In the genomic region with DNA sequence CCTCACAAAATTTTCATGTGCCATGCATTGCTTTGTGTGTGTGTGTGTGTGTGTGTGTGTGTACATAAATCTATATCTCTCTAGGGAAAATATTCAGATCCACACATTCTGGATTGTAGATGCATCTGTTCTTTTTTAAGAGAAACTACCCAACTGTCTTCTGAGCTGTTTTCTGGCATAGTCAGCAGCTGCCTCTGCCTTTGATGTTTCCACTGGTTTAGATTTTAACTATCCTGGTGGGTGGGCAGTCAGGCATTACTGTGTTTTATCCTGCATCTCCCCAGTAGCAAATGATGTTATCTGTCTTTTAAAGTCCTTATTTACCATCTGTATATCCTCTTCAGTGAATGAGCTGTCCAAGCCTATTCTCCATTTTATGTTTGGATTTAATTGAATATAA, we compare ENCODE assay signal across 26 mouse cellular contexts.
"Had no signal": no experiment of that assay in that cellular context is flagged by ENCODE, and none has a peak within 500 bp of the region (broad histone marks: within the 10 kb centered on the region; RNA-seq: fewer than 3 reads in every experiment).

No protein-coding gene starts in this region.

- H3K36me3 ChIP-seq: heart, embryonic 10.5 days; heart, embryonic 12.5 days; hindbrain, embryonic 10.5 days; hindbrain, embryonic 13.5 days; hindbrain, embryonic 15.5 days; limb, embryonic 10.5 days; limb, embryonic 12.5 days; liver, embryonic 13.5 days; liver, embryonic 15.5 days had no signal

- H3K4me1 ChIP-seq: heart, embryonic 10.5 days; heart, embryonic 12.5 days; hindbrain, embryonic 10.5 days; hindbrain, embryonic 13.5 days; hindbrain, embryonic 15.5 days; limb, embryonic 10.5 days; liver, embryonic 13.5 days; liver, embryonic 15.5 days had no signal

- H3K9ac ChIP-seq: heart, embryonic 12.5 days; hindbrain, embryonic 13.5 days; hindbrain, embryonic 15.5 days; limb, embryonic 12.5 days; liver, embryonic 13.5 days; liver, embryonic 15.5 days had no signal

- H3K4me3 ChIP-seq: gastrocnemius, adult 2 months; heart, embryonic 10.5 days; heart, embryonic 12.5 days; hindbrain, embryonic 10.5 days; hindbrain, embryonic 13.5 days; hindbrain, embryonic 15.5 days; left cerebral cortex, adult 2 months; limb, embryonic 10.5 days; limb, embryonic 12.5 days; liver, embryonic 13.5 days; liver, embryonic 15.5 days had no signal

- H3K27ac ChIP-seq: gastrocnemius, adult 2 months; heart, embryonic 10.5 days; hindbrain, embryonic 10.5 days; hindbrain, embryonic 13.5 days; hindbrain, embryonic 15.5 days; hindbrain, postnatal 0 days; left cerebral cortex, adult 2 months; limb, embryonic 10.5 days; limb, embryonic 12.5 days; liver, embryonic 13.5 days; liver, embryonic 15.5 days had no signal

- H3K4me2 ChIP-seq: heart, embryonic 12.5 days; hindbrain, embryonic 13.5 days; hindbrain, embryonic 15.5 days; limb, embryonic 12.5 days; liver, embryonic 11.5 days; liver, embryonic 13.5 days; liver, embryonic 15.5 days had no signal

- ATAC-seq: hindbrain, postnatal 0 days; intestine, embryonic 16.5 days had no signal

- H3K9me3 ChIP-seq: heart, embryonic 10.5 days; heart, embryonic 12.5 days; hindbrain, embryonic 10.5 days; hindbrain, embryonic 13.5 days; hindbrain, embryonic 15.5 days; limb, embryonic 10.5 days; limb, embryonic 12.5 days; liver, embryonic 13.5 days; liver, embryonic 15.5 days had no signal

- H3K27me3 ChIP-seq: heart, embryonic 12.5 days; hindbrain, embryonic 13.5 days; hindbrain, embryonic 15.5 days; limb, embryonic 12.5 days; liver, embryonic 13.5 days; liver, embryonic 15.5 days had no signal

- DNase-seq: gastrocnemius, adult 2 months; gastrocnemius, postnatal 10 days; gastrocnemius, postnatal 25 days; heart, adult 18-20 months; heart, postnatal 10 days; heart, postnatal 4 days; kidney, adult 11 months; kidney, adult 2 months; kidney, adult 9 months; kidney, postnatal 25 days; layer of hippocampus, adult 9-11 months; layer of hippocampus, postnatal 36 days; liver; liver, embryonic 13.5 days had no signal
